Mouse (Mus musculus): ENCODE measurements around the gene Nefh. TPM values are rescaled to one million over a fixed set of nuclear protein-coding genes. Genes with fewer than 3 reads are reported as not detected.

The Nefh gene
- polyA plus RNA-seq, 1 experiment from 2014 or later, result 1.2 TPM

DNA sequence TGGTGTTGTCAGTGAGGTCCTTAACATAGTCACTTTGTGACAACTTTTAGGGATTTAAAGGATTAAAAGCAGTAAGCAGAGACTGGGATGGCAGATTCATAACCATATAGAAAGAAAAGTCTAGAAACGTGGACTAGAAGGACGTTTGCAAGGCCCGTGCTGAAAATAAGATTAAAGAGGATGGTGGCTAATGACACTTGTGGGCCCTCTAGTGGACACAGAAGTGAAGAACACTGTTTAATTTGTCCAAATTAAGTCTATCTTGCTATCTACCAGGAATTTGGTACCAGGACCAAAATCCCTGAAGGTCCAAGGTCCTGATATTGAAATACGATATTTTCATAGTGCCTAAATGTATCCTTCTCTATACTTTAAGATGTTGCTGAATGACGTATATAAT lies 36.4 kb upstream of the Nefh start:
- WGBS, result 7% methylated on average over 5 of the region's 5 CpGs
- no peak overlapping the region for H3K4me2 ChIP-seq (replicated peaks; ENCODE audit: low read depth, low read length)

GRCm38 (mm10) chr11:4983538-4983937 lies 35.7 kb upstream of the Nefh start:
- Histone ChIP-seq H3K36me3 (ENCODE audit: control insufficient read depth, insufficient read depth, low read length) (no peaks in the 10 kb centered on the region), H3K27me3 (ENCODE audit: control insufficient read depth, insufficient read depth, low read length) (no peaks in the 10 kb centered on the region), H3K9me3 (ENCODE audit: control insufficient read depth, low read length) (no peaks in the 10 kb centered on the region), H3K4me3 (ENCODE audit: low read depth, low read length) (no peak overlapping the region), H3K9ac (ENCODE audit: low read depth, low read length) (no peak overlapping the region; the same call in 1 of the 2 replicates), H3K4me2 (replicated peaks; ENCODE audit: low read depth, low read length) (no peak overlapping the region), H3K27ac (ENCODE audit: low read depth, low read length) (no peak overlapping the region), H3K4me1 (replicated peaks; ENCODE audit: control insufficient read depth, insufficient read depth, low read length) (no peaks in the 10 kb centered on the region)
- WGBS, result 79% methylated on average over 2 of the region's 2 CpGs
- no peak for ATAC-seq (ENCODE audit: low FRiP score)
- no peak for DNase-seq (ENCODE audit: low spot score)

More for the DNA sequence above, 36.4 kb upstream of the Nefh start:
- no peaks in the 10 kb centered on the region for H3K36me3 ChIP-seq (ENCODE audit: control insufficient read depth, insufficient read depth, low read length)
- H3K27ac ChIP-seq (ENCODE audit: low read depth, low read length), result no peak overlapping the region
- DNase-seq (ENCODE audit: low spot score) (peak; percentile 61), ATAC-seq (ENCODE audit: low FRiP score) (no peak)
- no peak overlapping the region for H3K4me3 ChIP-seq (ENCODE audit: low read depth, low read length)
- H3K4me1 ChIP-seq (replicated peaks; ENCODE audit: control insufficient read depth, insufficient read depth, low read length), result no peaks in the 10 kb centered on the region
- H3K9me3 ChIP-seq (ENCODE audit: control insufficient read depth, low read length), result no peaks in the 10 kb centered on the region
- H3K27me3 ChIP-seq (ENCODE audit: control insufficient read depth, insufficient read depth, low read length), result no peaks in the 10 kb centered on the region
- no peak overlapping the region for H3K9ac ChIP-seq (ENCODE audit: low read depth, low read length)

DNA sequence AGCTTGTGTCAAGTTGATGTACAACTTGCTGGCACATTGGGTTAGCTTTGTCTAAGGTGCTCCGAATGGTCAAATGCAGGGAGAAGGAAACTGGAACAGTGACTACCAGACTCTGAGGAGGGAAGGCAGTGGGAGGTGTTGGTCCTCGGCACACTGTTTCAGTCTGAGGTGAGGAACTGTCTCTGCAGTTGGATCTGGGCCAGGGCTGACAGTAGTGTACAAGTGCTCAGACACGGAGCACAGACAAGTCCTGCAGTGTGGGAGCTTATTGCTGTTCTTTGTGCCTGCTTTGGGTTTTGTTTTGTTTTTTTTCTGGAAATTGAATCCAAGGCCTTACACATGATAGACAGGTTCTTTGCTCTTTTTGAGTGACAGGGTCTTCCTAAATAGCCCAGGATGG lies 35.1 kb upstream of the Nefh start:
- no peak overlapping the region for H3K4me2 ChIP-seq (replicated peaks; ENCODE audit: low read depth, low read length)
- no peak for ATAC-seq (ENCODE audit: low FRiP score)
- WGBS, result 86% methylated on average over 3 of the region's 3 CpGs
- H3K36me3 ChIP-seq (ENCODE audit: control insufficient read depth, insufficient read depth, low read length), result no peaks in the 10 kb centered on the region
- H3K4me1 ChIP-seq (replicated peaks; ENCODE audit: control insufficient read depth, insufficient read depth, low read length), result no peaks in the 10 kb centered on the region
- H3K9ac ChIP-seq (ENCODE audit: low read depth, low read length), result no peak overlapping the region
- H3K27me3 ChIP-seq (ENCODE audit: control insufficient read depth, insufficient read depth, low read length), result no peaks in the 10 kb centered on the region
- no peak for DNase-seq (ENCODE audit: low spot score)
- no peak overlapping the region for H3K27ac ChIP-seq (ENCODE audit: low read depth, low read length)
- no peaks in the 10 kb centered on the region for H3K9me3 ChIP-seq (ENCODE audit: control insufficient read depth, low read length)
- no peak overlapping the region for H3K4me3 ChIP-seq (ENCODE audit: low read depth, low read length)

- Histone ChIP-seq H3K9me3 (ENCODE audit: control insufficient read depth, low read length) (no peaks in the 10 kb centered on the region), H3K36me3 (ENCODE audit: control insufficient read depth, insufficient read depth, low read length) (no peaks in the 10 kb centered on the region), H3K4me3 (ENCODE audit: low read depth, low read length) (no peak overlapping the region), H3K9ac (ENCODE audit: low read depth, low read length) (no peak overlapping the region), H3K4me2 (replicated peaks; ENCODE audit: low read depth, low read length) (no peak overlapping the region), H3K4me1 (replicated peaks; ENCODE audit: control insufficient read depth, insufficient read depth, low read length) (no peaks in the 10 kb centered on the region), H3K27ac (ENCODE audit: low read depth, low read length) (no peak overlapping the region), H3K27me3 (ENCODE audit: control insufficient read depth, insufficient read depth, low read length) (no peaks in the 10 kb centered on the region)
- ATAC-seq (ENCODE audit: low FRiP score), result no peak
- WGBS, result 8% methylated on average over 14 of the region's 14 CpGs
- peak; percentile 84 for DNase-seq (ENCODE audit: low spot score)
These were observed 27.8 kb upstream of the Nefh start for GRCm38 (mm10) chr11:4975623-4976022.

DNA sequence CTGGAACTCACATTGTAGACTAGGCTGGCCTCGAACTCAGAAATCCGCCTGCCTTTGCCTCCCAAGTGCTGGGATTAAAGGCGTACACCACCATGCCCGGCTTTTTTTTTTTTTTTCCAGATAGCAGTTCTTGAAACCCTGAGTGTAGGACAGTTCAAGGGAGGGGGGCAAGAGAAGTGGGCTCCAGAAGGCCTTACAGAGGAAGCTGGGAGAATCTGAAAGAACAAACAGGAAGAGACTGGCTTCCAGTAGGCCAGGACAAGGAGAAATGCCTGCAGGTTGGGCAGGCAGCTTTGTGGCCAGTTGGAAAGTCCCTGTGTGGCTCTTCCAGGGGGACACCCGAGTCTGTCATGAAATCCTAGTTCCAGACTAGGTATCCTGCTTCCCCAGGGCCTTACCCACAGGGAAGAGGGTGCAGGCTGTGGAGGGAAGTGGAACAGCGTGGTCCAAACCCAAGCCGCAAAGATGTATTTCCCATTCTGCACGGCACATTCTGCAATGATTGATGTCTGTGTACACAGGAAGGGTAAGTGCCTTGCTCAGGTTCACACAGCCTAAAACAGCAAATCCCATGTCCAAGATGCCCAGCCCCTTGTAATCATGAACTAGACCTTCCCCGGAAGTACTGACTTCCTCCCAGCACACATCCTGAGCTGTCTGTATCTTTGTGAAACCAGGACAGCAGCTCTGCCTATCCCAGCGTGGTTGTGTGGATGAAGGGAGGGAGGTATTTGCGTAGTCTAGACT lies 26.7 kb upstream of the Nefh start:
- WGBS, result 81% methylated on average over 11 of the region's 11 CpGs
- no peaks in the 10 kb centered on the region for H3K4me1 ChIP-seq (replicated peaks; ENCODE audit: control insufficient read depth, insufficient read depth, low read length)
- no peak overlapping the region for H3K27ac ChIP-seq (ENCODE audit: low read depth, low read length)
- ATAC-seq (ENCODE audit: low FRiP score) (no peak), DNase-seq (ENCODE audit: low spot score) (no peak)
- no peaks in the 10 kb centered on the region for H3K9me3 ChIP-seq (ENCODE audit: control insufficient read depth, low read length)
- no peak overlapping the region for H3K4me2 ChIP-seq (replicated peaks; ENCODE audit: low read depth, low read length)
- H3K4me3 ChIP-seq (ENCODE audit: low read depth, low read length), result no peak overlapping the region
- H3K36me3 ChIP-seq (ENCODE audit: control insufficient read depth, insufficient read depth, low read length), result no peaks in the 10 kb centered on the region
- no peaks in the 10 kb centered on the region for H3K27me3 ChIP-seq (ENCODE audit: control insufficient read depth, insufficient read depth, low read length)
- H3K9ac ChIP-seq (ENCODE audit: low read depth, low read length), result no peak overlapping the region

DNA sequence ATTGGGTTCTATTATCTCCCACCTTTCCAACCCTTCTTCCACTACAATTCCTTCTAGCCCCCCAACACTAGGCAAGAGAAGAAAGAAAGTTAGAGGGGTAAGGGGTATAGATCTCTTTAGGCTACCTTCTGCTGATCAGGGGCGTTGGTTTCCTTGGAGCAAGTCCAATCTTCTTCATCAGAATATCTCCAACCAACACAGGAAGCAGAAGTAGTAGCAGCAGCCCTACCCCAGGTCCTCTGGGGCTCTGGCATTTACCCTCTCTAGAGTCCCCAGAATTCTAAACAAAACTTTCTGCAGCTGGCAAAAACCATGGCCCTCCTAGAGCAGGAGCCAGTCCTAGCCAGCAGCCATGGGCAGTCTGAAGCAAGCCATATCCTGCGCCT lies 26.0 kb upstream of the Nefh start:
- Histone ChIP-seq H3K27me3 (ENCODE audit: control insufficient read depth, insufficient read depth, low read length) (no peaks in the 10 kb centered on the region), H3K27ac (ENCODE audit: low read depth, low read length) (no peak overlapping the region), H3K4me1 (replicated peaks; ENCODE audit: control insufficient read depth, insufficient read depth, low read length) (no peaks in the 10 kb centered on the region), H3K36me3 (ENCODE audit: control insufficient read depth, insufficient read depth, low read length) (no peaks in the 10 kb centered on the region), H3K9ac (ENCODE audit: low read depth, low read length) (no peak overlapping the region), H3K4me2 (replicated peaks; ENCODE audit: low read depth, low read length) (no peak overlapping the region), H3K9me3 (ENCODE audit: control insufficient read depth, low read length) (no peaks in the 10 kb centered on the region), H3K4me3 (ENCODE audit: low read depth, low read length) (no peak overlapping the region)
- 88% methylated on average over 2 of the region's 2 CpGs for WGBS
- no peak for DNase-seq (ENCODE audit: low spot score)
- no peak for ATAC-seq (ENCODE audit: low FRiP score)

GRCm38 (mm10) chr11:4972967-4973870 lies 25.4 kb upstream of the Nefh start:
- Histone ChIP-seq H3K27me3 (ENCODE audit: control insufficient read depth, insufficient read depth, low read length) (no peaks in the 10 kb centered on the region), H3K9ac (ENCODE audit: low read depth, low read length) (no peak overlapping the region), H3K27ac (ENCODE audit: low read depth, low read length) (no peak overlapping the region), H3K4me2 (replicated peaks; ENCODE audit: low read depth, low read length) (no peak overlapping the region), H3K9me3 (ENCODE audit: control insufficient read depth, low read length) (no peaks in the 10 kb centered on the region), H3K4me1 (replicated peaks; ENCODE audit: control insufficient read depth, insufficient read depth, low read length) (no peaks in the 10 kb centered on the region), H3K36me3 (ENCODE audit: control insufficient read depth, insufficient read depth, low read length) (no peaks in the 10 kb centered on the region), H3K4me3 (ENCODE audit: low read depth, low read length) (no peak overlapping the region)
- ATAC-seq (ENCODE audit: low FRiP score), result 0 out of 2 replicates have a peak, but pooled peaks have one; percentile 12
- WGBS, result 54% methylated on average over 13 of the region's 13 CpGs
- DNase-seq (ENCODE audit: low spot score), result peak; percentile 72

GRCm38 (mm10) chr11:4968376-4968775 lies 20.5 kb upstream of the Nefh start:
- no peaks in the 10 kb centered on the region for H3K9me3 ChIP-seq (ENCODE audit: control insufficient read depth, low read length)
- H3K4me3 ChIP-seq (ENCODE audit: low read depth, low read length), result no peak overlapping the region
- no peaks in the 10 kb centered on the region for H3K27me3 ChIP-seq (ENCODE audit: control insufficient read depth, insufficient read depth, low read length)
- no peak overlapping the region for H3K9ac ChIP-seq (ENCODE audit: low read depth, low read length)
- DNase-seq (ENCODE audit: low spot score), result no peak
- no peak overlapping the region for H3K27ac ChIP-seq (ENCODE audit: low read depth, low read length)
- 75% methylated on average over 10 of the region's 10 CpGs for WGBS
- ATAC-seq (ENCODE audit: low FRiP score), result no peak
- H3K36me3 ChIP-seq (ENCODE audit: control insufficient read depth, insufficient read depth, low read length), result no peaks in the 10 kb centered on the region
- H3K4me2 ChIP-seq (replicated peaks; ENCODE audit: low read depth, low read length), result no peak overlapping the region
- H3K4me1 ChIP-seq (replicated peaks; ENCODE audit: control insufficient read depth, insufficient read depth, low read length), result no peaks in the 10 kb centered on the region
